In genomic region chr1:192443998-192444657, GRCm38 (mm10) we compare ENCODE assay signal across 8 mouse cellular contexts.
DNase-seq lines count a peak whose midpoint lies in the region; ATAC-seq lines count a peak whose summit lies in the region.

No protein-coding gene starts in this region.

- WGBS in hindbrain, embryonic 15.5 days, result 70% methylated on average over 20 of the region's 20 CpGs
- 78% methylated on average over 20 of the region's 20 CpGs for WGBS in kidney, embryonic 15.5 days

- peak overlapping the region; percentile 60 for H3K27ac ChIP-seq in hindbrain, embryonic 15.5 days (replicated peaks)
- no peak overlapping the region for H3K27ac ChIP-seq in kidney, embryonic 15.5 days

- H3K36me3 ChIP-seq in hindbrain, embryonic 15.5 days, result no peaks in the 10 kb centered on the region
- no peaks in the 10 kb centered on the region for H3K36me3 ChIP-seq in kidney, embryonic 15.5 days

- H3K4me1 ChIP-seq in hindbrain, embryonic 15.5 days (replicated peaks), result peaks cover 34% of the 10 kb centered on the region
- peaks cover 17% of the 10 kb centered on the region for H3K4me1 ChIP-seq in kidney, embryonic 15.5 days

- no peak overlapping the region for H3K4me3 ChIP-seq in hindbrain, embryonic 15.5 days
- H3K4me3 ChIP-seq in kidney, embryonic 15.5 days (replicated peaks), result no peak overlapping the region

- 0 out of 2 replicates have a peak overlapping the region, but pooled peaks have one; percentile 1 for H3K4me2 ChIP-seq in hindbrain, embryonic 15.5 days
- no peak overlapping the region for H3K4me2 ChIP-seq in kidney, embryonic 15.5 days

- H3K9me3 ChIP-seq in hindbrain, embryonic 15.5 days, result no peaks in the 10 kb centered on the region
- H3K9me3 ChIP-seq in kidney, embryonic 15.5 days (replicated peaks), result no peaks in the 10 kb centered on the region

- DNase-seq in adrenal gland, postnatal 14 days, result peak; percentile 11
- DNase-seq in adrenal gland, adult 2 months, result no peak
- DNase-seq in thymus, postnatal 25 days, result peak; percentile 2
- DNase-seq in thymus, postnatal 36 days, result no peak
- peak; percentile 43 for DNase-seq in retina, embryonic 14.5 days (ENCODE audit: low spot score)
- no peak for DNase-seq in layer of hippocampus, postnatal 25 days (ENCODE audit: extremely low spot score in 1 of 2, low spot score in 1 of 2)

- no peak overlapping the region for H3K9ac ChIP-seq in hindbrain, embryonic 15.5 days
- H3K9ac ChIP-seq in kidney, embryonic 15.5 days, result no peak overlapping the region

- ATAC-seq in hindbrain, embryonic 15.5 days (ENCODE audit: low FRiP score, low read depth), result 0 out of 2 replicates have a peak, but pooled peaks have one; percentile 6
- no peak for ATAC-seq in kidney, embryonic 15.5 days (replicated peaks; ENCODE audit: low FRiP score)

- H3K27me3 ChIP-seq in hindbrain, embryonic 15.5 days, result no peaks in the 10 kb centered on the region
- H3K27me3 ChIP-seq in kidney, embryonic 15.5 days, result no peaks in the 10 kb centered on the region

Comparison
In these comparisons a context has a peak if more than half of its experiments do, and no peak if none do; other contexts are left out.
1. DNase-seq: peak in adrenal gland, postnatal 14 days (single experiment), thymus, postnatal 25 days (single experiment) and retina, embryonic 14.5 days (single experiment); none in adrenal gland, adult 2 months (single experiment), thymus, postnatal 36 days (0 of 2) and layer of hippocampus, postnatal 25 days (0 of 2).